Mouse (Mus musculus): Measurements from ENCODE around the gene Krtap28-10.

The Krtap28-10 gene

DNA sequence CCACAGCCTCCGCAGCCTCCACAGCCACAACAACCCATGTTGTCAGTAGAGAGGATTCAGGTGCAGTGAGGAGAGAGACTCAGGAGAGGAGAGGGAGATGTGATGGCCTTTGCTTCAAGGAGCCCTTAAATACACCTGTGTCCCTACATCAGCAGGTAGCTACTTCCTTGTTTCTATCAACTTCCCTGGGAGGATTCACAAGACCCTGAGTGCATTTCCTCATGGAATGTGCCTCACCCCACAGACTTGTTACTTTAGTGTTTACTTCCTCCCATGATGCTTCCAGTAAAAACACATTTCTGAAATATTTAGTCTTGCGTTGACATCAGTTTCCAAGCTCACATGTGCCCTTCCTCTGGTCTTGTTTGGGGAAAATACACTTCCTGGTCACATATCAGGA, at the start of gene Krtap28-10:
TSS of gene Krtap28-10 (minus strand) at position 101 of the 400 bp plus-strand sequence.
- DNase-seq (ENCODE audit: low spot score) = no peak

- DNase-seq (ENCODE audit: low spot score) = no peak
Observed at GRCm38 (mm10) chr1:83091268-83091667, 49.0 kb upstream of the Krtap28-10 start.

DNA sequence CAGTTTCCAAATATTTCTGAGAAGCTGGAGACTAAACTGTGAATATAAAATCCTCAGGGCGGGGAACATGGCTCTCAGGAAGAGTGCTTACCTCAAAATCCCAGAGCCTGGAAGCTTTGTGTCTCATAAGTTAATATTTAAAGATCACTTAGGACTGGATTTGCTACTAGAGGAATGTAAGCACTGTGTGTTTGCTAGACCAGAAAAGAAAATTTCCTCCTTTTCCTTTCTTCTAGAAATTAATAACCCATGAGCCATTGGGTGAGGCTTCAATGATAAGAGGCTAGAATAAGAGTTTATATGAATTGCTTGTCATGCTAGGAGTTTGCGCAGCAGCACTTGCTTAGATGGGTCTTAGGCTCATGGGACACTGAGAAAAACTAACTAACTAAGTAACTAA, 42.5 kb upstream of the Krtap28-10 start:
- DNase-seq (ENCODE audit: low spot score) = no peak

DNA sequence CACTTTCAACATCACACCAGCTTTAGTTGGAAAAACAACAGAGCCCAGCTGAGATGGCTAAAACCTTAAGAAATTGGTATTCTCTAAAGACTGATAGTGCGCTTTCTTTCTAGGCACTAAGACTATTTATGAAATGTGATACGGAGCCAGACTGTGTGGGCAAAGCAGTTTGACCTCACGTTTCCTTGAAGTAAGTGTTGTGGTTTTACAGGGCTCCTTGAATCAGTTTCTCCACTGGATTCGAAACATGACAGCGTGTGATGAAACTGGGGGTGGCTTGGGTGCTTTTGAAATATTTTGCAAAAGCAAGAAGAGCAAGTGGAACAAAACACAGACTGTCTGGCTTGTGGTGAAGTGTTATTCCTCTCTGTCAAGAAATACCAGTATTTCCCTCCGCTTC, 34.7 kb upstream of the Krtap28-10 start:
- DNase-seq (ENCODE audit: low spot score) = no peak

GRCm38 (mm10) chr1:83076190-83076917, 34.1 kb upstream of the Krtap28-10 start:
- peak; percentile 10 for DNase-seq (ENCODE audit: low spot score)

DNA sequence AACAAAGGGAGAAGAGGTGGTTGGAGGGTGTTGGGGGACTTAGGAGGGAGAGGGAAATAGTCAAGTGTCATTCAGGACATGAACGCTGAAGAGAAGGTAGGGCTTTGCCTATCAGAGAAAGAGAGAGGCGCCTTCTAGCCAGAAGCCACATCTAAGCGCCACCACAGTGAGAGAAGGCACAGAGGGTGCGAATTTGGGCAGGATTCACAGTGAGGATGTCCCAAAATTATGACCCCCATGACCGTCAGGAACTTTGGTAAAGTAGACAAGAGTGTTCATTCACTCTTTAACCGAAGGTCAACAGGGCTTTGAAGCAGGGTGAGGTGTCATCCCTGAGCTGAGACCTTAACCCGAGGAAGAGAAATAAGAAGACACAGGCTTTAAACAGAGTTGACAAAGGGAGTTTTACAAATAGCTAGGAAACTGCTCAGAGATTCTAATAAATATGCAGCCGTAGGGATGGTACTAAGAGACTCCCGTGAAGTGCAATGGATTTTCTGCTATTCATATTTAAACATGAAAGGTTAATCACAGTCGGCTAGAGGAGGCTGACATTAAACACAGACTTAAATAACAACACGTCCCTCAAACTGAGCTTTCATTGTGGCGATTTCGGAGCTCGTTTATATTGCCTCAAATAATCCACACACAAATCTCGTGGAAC, 33.4 kb upstream of the Krtap28-10 start:
- no peak for DNase-seq (ENCODE audit: low spot score)

GRCm38 (mm10) chr1:83067205-83067604, 24.9 kb upstream of the Krtap28-10 start:
- DNase-seq (ENCODE audit: low spot score) = no peak

DNA sequence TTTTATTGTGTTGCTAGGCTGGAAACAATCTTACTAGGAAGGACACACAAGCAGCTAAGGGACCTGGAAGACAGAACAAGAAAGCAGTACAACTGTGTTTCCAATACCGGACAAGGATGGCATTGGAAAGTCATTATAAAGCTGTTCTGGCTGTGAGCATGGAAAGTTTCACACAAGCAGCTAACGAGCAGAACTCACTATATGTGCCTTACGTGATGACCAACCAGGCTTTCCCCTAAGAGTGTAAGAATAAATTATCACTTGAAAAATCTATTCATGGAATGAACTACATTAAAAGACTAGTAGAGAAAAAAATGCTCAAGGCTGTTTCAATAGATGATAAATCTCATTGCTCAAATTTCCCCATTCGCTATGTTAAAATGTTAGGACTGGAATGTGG, 24.3 kb upstream of the Krtap28-10 start:
- DNase-seq (ENCODE audit: low spot score) = no peak

DNA sequence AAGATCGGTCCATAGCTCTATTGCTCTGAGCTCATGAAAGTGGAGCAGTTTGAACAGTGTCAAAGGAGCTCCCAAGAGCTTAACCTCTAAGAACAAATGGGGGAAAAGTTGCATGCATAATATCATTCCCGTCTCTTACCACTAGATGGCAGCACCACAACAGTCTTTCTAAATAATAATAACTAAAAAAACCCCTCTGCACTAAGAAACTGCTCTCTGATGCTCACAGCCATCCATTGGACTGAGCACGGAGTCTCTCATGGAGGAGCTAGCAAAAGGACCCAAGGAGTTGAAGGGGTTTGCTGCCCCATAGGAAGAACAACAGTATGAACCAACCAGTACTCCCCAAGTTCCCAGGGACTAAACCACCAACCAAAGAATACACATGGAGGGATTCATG, 22.6 kb upstream of the Krtap28-10 start:
- DNase-seq (ENCODE audit: low spot score) = no peak

DNA sequence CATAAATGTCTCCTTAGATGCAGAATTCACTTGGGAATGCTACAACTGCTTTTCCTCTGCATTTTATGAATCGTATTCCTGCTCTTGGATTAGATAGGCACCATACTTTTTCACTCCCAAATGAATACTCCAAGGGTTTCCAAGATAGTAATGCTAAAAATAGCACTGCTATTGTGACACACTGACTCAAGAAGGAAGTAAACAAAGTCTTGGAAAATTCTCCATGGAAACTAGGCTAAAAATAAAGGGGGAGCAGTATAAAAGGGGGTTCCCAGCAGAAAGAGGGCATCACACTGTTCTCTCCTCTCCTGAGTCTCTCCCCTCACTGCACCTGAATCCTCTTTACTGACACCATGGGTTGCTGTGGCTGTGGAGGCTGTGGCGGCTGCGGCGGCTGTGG, 18.4 kb upstream of the Krtap28-10 start, which contains the start of gene Krtap28-13:
TSS of gene Krtap28-13 (plus strand) at position 288 of the 400 bp plus-strand sequence.
- DNase-seq (ENCODE audit: low spot score) = no peak

- DNase-seq (ENCODE audit: low spot score) = no peak
Observed at GRCm38 (mm10) chr1:83059278-83059677, 17.0 kb upstream of the Krtap28-10 start, which contains the start of gene A030005K14Rik. Gene A030005K14Rik, minus strand, starts transcription at chr1:83059378.

GRCm38 (mm10) chr1:83058481-83058880, 16.2 kb upstream of the Krtap28-10 start:
- no peak for DNase-seq (ENCODE audit: low spot score)

DNA sequence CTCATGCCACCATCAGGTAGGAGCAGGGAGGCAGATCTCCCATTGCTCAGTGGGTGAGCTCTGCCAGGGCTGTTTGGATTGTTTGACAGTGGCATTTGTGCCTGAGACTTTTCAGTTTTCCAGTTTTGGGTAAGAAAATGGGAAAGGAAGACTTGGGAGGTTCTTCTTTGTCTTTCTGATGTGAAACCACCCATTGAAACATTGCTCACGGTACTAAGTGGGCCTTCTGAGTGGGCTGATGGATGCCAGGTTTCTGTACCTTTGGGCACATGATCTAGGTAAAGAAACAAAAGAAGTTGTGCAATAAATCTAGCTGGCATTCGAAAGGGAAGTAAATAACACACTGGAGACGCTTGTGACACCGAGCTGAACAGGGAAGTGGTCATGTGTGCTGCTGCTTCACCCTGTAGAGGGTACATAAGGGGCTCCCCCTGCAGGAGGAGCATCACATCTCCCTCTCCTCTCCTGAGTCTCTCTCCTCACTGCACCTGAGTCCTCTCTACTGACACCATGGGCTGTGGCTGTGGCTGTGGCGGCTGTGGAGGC, 2.7 kb upstream of the Krtap28-10 start, which contains the start of gene Gm47969:
TSS of gene Gm47969 (plus strand) at position 51 of the 546 bp plus-strand sequence.
- DNase-seq (ENCODE audit: low spot score) = no peak

GRCm38 (mm10) chr1:83039080-83039479, 3.2 kb downstream of the Krtap28-10 start:
- DNase-seq (ENCODE audit: low spot score) = peak; percentile 26

DNA sequence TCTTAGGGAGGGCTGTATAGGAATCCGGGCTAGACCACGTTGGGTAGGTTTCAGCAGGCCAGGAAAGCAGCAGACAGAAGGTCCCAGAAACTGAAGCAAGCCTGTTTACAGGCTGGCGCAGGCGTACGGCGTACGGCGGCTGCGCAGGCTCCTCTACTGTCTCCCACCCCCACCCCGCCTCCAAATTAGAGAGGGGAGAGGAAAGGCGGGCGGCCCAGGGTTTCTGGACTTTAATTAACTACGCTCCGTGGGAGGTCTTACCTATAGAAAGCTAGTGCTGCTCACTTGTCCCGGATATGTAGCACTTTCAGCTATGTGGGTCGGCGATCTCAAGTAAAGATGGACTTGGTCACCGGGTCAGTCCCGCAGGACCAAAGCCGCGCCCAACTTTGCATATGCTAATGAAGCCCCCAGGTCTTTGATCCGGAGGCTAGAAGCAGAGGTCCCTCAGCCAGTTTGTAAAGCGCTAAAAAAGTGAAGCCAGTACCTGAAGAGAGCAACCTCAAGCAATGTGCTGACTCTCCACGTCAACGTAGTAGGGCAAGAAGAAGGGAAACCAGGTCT, 4.1 kb downstream of the Krtap28-10 start, which contains the start of gene Slc19a3:
TSS of gene Slc19a3 (minus strand) at position 340 of the 564 bp plus-strand sequence.
- peak; percentile 18 for DNase-seq (ENCODE audit: low spot score)

- DNase-seq (ENCODE audit: low spot score) = no peak
Observed at GRCm38 (mm10) chr1:83036892-83037667, 5.2 kb downstream of the Krtap28-10 start.

GRCm38 (mm10) chr1:83034509-83034908, 7.8 kb downstream of the Krtap28-10 start:
- DNase-seq (ENCODE audit: low spot score) = no peak

GRCm38 (mm10) chr1:83032508-83032907, 9.8 kb downstream of the Krtap28-10 start:
- no peak for DNase-seq (ENCODE audit: low spot score)

GRCm38 (mm10) chr1:83031950-83032349, 10.3 kb downstream of the Krtap28-10 start:
- no peak for DNase-seq (ENCODE audit: low spot score)

- DNase-seq (ENCODE audit: low spot score) = no peak
Observed at GRCm38 (mm10) chr1:83016556-83016955, 25.7 kb downstream of the Krtap28-10 start.

GRCm38 (mm10) chr1:83015329-83015879, 26.9 kb downstream of the Krtap28-10 start:
- no peak for DNase-seq (ENCODE audit: low spot score)

All from urinary bladder, postnatal 14 days (tissue).